Mouse (Mus musculus) cortical plate, adult 2 months (tissue): ENCODE data around the gene Lcorl.

Source experiments
- CTCF ChIP-seq: fragments of 200-500 bp; IDR thresholded peaks from 2 replicates; pipeline ENCODE4 v1.5.1; 2011; ENCODE audit warnings: mild to moderate bottlenecking, control low read depth, low read length; ENCODE audit not compliant: insufficient read depth; ENCODE audit errors: extremely low read depth
- POLR2A ChIP-seq: fragments of 200-500 bp; IDR thresholded peaks from 2 replicates; pipeline ENCODE4 v1.6.1; 2011; ENCODE audit warnings: mild to moderate bottlenecking, low read length, control low read depth; ENCODE audit not compliant: insufficient read depth; ENCODE audit errors: extremely low read depth

DNA sequence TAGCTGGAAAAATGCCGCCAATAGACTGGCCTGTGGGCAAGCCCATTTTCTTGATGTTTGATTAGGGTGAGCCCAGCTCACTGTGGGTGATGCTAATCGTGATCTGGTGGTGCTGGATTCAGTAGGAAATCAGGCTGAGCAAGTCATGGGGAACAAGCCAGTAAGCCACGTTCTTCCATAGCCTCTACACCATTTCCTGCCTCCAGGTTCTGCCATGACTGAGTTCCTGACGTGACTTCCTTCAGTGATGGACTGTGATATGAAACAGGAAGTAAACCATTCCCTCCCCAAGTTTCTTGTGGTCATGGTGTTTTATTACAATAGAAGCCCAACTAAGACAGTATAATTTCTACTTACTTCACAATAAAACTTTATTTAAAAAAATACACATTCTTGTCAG, 179.8 kb downstream of the Lcorl start:
- TF ChIP-seq POLR2A, result no peak
- TF ChIP-seq CTCF, result no peak
